Mouse (Mus musculus) spleen, postnatal 0 days (tissue): ENCODE data around the gene Zfp940. TPM values are rescaled to one million over a fixed set of nuclear protein-coding genes. Genes with fewer than 3 reads are reported as not detected.

Source experiments
- polyA plus RNA-seq: library from polyadenylated mRNA; unstranded; fragments of >200 nt; fragmentation: Nextera tagmentation; extraction: Ambion mirVana; gene quantifications from 2 replicates; pipeline ENCODE4 v1.2.1, GENCODE M21; 2015

The Zfp940 gene
- 1.3 and 1.4 TPM in 2 replicates for polyA plus RNA-seq

GRCm38 (mm10) chr7:29853219-29853842, at the start of gene Zfp940:
Gene Zfp940 (minus strand): TSS chr7:29853669.

GRCm38 (mm10) chr7:29859532-29860517, 6.4 kb upstream of the Zfp940 start, which contains the start of gene Zfp420:
Gene Zfp420 (plus strand): TSS chr7:29859979.

DNA sequence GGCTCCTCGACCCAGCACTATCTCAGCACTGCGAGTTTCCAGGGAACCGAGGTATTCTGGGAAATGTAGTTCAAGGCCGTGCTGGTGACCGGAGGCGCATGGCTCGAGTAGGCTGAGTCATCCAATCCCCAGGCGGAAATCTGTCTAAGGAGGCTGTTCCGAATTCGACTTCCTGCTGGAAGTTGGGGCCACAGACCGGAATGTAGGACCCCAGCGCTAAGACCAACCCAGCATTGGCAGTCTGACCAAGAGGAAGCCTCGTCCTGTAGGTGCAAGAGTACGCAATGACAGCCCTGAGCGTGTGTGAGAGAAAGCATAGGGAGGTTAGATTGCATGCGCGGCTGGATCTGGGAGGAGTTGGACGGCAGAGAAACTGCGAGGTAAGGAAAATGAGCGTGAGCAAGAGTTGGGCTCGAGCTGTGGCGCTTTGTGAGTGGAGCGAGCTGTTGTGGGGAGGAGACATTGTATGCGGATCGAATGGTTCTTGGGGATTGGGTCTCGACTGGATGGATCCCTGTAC, 37.5 kb downstream of the Zfp940 start, which contains the start of gene Zfp790:
Zfp790 (plus strand) TSS at position 205 of the 520 bp plus-strand sequence.

DNA sequence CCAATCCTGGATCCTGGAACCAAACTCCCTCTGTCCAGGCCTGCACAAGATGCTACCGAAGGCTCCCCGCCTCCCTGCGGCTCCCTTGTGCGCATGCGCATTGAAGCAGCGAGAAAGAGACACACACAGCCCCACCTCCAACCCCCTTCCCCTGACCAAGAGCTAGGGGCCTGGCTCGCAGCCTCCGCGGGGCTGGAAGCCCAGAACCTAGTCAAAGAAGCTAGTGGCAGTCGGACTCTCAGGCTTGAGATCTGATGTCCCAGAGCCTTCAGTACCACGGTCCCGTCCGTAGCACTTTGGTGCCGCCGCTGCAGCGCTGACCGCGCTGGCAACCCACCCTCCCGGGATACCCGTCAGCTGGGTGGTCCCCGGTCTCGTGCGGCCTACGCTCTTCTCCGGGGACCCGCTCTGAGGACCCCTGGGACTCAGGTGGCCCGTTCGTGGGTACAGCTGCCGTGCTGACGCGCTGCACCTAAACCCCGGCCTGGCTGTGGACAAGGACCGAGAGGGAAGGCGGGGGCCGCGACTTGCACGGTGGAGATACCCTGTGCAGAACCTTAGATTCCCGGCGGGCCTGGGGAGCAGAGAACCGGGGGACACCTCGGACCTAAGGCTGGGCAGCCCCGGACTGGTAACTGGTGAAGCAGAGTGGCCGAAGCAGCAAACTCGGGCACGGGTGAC, 69.5 kb downstream of the Zfp940 start, which contains the start of gene Zfp30:
Zfp30 (plus strand) TSS at position 128 of the 681 bp plus-strand sequence.

Other genes starting within 250 kb of the Zfp940 start
- not detected in 2 replicates for gene Catsperg2, start 126.6 kb downstream of the Zfp940 start, polyA plus RNA-seq
- gene Zfp84, start 85.1 kb downstream of the Zfp940 start, polyA plus RNA-seq: 4.4 and 4.6 TPM in 2 replicates
- gene Zfp30, start 69.7 kb downstream of the Zfp940 start, polyA plus RNA-seq: 1.3 and 2.1 TPM in 2 replicates
- 3.5 and 4.7 TPM in 2 replicates for gene Zfp790, start 37.6 kb downstream of the Zfp940 start, polyA plus RNA-seq
- 1.7 and 1.9 TPM in 2 replicates for gene Zfp420, start 6.3 kb upstream of the Zfp940 start, polyA plus RNA-seq
- 2.2 and 2.4 TPM in 2 replicates for gene Zfp27, start 52.9 kb upstream of the Zfp940 start, polyA plus RNA-seq
- gene Zfp383, start 54.6 kb upstream of the Zfp940 start, polyA plus RNA-seq: 1.2 TPM in 2 replicates
- 2.9 and 3.1 TPM in 2 replicates for gene Zfp74, start 100.4 kb upstream of the Zfp940 start, polyA plus RNA-seq
- 3.4 and 3.5 TPM in 2 replicates for gene Zfp568, start 130.3 kb upstream of the Zfp940 start, polyA plus RNA-seq
- 0.64 and 0.75 TPM in 2 replicates for gene Zfp14, start 197.7 kb upstream of the Zfp940 start, polyA plus RNA-seq
- 1.5 and 2.6 TPM in 2 replicates for gene Zfp82, start 219.2 kb upstream of the Zfp940 start, polyA plus RNA-seq
- gene Gm26920, start 236.7 kb upstream of the Zfp940 start, polyA plus RNA-seq: 0.84 TPM in 1 of 2 replicates, not detected in the other
- 2.7 and 5.3 TPM in 2 replicates for gene Zfp566, start 236.9 kb upstream of the Zfp940 start, polyA plus RNA-seq
- 19.7 and 22.8 TPM in 2 replicates for gene Zfp260, start 241.1 kb upstream of the Zfp940 start, polyA plus RNA-seq